Mouse (Mus musculus) stomach, postnatal 0 days (tissue): ENCODE results near the gene Tcf12.

Experiments
- CTCF ChIP-seq: IDR thresholded peaks from 2 replicates; pipeline ENCODE4 v1.5.1; 2016; ENCODE audit warnings: antibody characterized with exemption, low read depth, mild to moderate bottlenecking, moderate library complexity
- EP300 ChIP-seq: optimal IDR thresholded peaks from 2 replicates; pipeline ENCODE3; 2016; ENCODE audit warnings: antibody characterized with exemption

DNA sequence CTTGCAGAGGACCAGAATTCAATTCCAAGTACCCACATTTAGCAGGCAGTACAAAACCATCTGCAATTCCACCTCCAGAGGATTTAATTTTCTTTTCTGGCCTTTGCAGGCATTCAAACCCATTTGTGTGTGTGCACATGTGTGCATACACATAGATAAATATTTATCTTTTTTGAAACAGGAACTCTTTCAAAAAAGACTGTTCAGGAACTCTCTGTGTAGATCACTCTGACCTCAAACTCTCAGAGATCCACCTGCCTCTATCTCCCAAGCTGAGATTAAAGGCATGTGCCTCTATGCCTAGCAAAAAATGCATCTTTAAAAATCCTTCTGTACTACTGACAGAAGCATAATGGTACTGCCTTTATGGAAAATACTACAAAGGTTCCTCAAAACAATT lies 81.4 kb downstream of the Tcf12 start:
- no peak for TF ChIP-seq CTCF
- no peak for TF ChIP-seq EP300
